In the genomic region with DNA sequence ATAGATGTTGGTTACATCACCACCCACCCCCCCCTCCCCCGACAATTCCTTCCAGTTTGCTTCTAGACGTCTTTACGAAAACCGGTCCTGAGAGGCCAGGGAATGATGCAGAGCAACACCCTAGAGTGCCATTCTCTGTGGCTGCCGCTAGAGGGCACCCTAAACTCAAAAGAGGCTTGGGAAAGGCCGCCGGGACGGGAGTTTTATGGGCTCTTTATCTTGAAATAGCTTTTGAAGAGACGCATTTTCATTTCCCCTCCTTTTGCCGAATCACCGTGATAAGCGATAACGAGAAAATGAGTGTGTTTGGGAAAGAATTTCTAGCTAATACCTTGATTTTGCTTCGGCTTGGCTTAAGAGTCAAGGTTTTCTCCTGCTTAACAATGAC, we compare ENCODE assay signal across 8 mouse cellular contexts. TPM values are rescaled to one million over a fixed set of nuclear protein-coding genes. Genes with fewer than 3 reads are reported as not detected.
A peak's percentile ranks its signal among the peaks of the same experiment; 100 is the strongest.
DNase-seq lines count a peak whose midpoint lies in the region; ATAC-seq and TF ChIP-seq lines count a peak whose summit lies in the region.

No protein-coding gene starts in this region.

- H3K27me3 ChIP-seq in G1E (ENCODE audit: insufficient read depth, low read length): 0 out of 2 replicates have a peak, but pooled peaks cover 4% of the 10 kb centered on the region
- H3K27me3 ChIP-seq in forebrain, embryonic 10.5 days (ENCODE audit: poor library complexity, severe bottlenecking): peaks cover 23% of the 10 kb centered on the region

- H3K9me3 ChIP-seq in G1E (replicated peaks): no peaks in the 10 kb centered on the region
- H3K9me3 ChIP-seq in forebrain, embryonic 10.5 days: no peaks in the 10 kb centered on the region

- peak; percentile 60 for DNase-seq in G1E (ENCODE audit: low spot score)
- peak; percentile 78 to 85 for DNase-seq in adrenal gland, postnatal 36 days
- peak; percentile 74 for DNase-seq in forebrain, embryonic 10.5 days (ENCODE audit: extremely low spot score, low spot score)
- DNase-seq in layer of hippocampus, postnatal 25 days (ENCODE audit: extremely low spot score in 1 of 2, low spot score in 1 of 2): peak; percentile 61 to 85
- DNase-seq in right cerebral cortex, postnatal 14 days: peak; percentile 79

- no peaks in the 10 kb centered on the region for H3K36me3 ChIP-seq in G1E (replicated peaks)
- H3K36me3 ChIP-seq in forebrain, embryonic 10.5 days (replicated peaks): no peaks in the 10 kb centered on the region

- 0 out of 2 replicates have a peak, but pooled peaks have one; percentile 2 for ATAC-seq in G1E (ENCODE audit: extremely low read depth, insufficient number of reproducible peaks, low FRiP score, poor library complexity, severe bottlenecking)
- ATAC-seq in hematopoietic stem cell, adult 5-6 weeks (replicated peaks in 1 of 2; ENCODE audit: insufficient read depth in 1 of 2, low FRiP score in 2 of 2, low TSS enrichment in 1 of 2, low read depth in 1 of 2, poor library complexity in 2 of 2, severe bottlenecking in 2 of 2): peak; percentile 31 to 42; a peak in 3 of 4 replicates
- ATAC-seq in megakaryocyte, adult 5-6 weeks (ENCODE audit: poor library complexity, severe bottlenecking): peak; percentile 64
- no peak for ATAC-seq in megakaryocyte-erythroid progenitor cell, adult 5-6 weeks (replicated peaks; ENCODE audit: low FRiP score, low TSS enrichment, poor library complexity, severe bottlenecking)

- H3K4me3 ChIP-seq in G1E (ENCODE audit: low read depth, low read length): peak overlapping the region; percentile 33; the same call in 1 of the 2 replicates
- H3K4me3 ChIP-seq in forebrain, embryonic 10.5 days: peak overlapping the region; percentile 39

- TF ChIP-seq CTCF in G1E (IDR thresholded peaks at IDR 0.05; ENCODE audit: low read depth, low read length): peak; percentile 67; the same call in 1 of the 2 replicates

- WGBS in forebrain, embryonic 10.5 days: 5% methylated on average over 14 of the region's 14 CpGs

- no peak overlapping the region for H3K27ac ChIP-seq in forebrain, embryonic 10.5 days

- H3K4me1 ChIP-seq in G1E (ENCODE audit: insufficient read depth, low read depth, low read length): peaks cover 43% of the 10 kb centered on the region
- peaks cover 12% of the 10 kb centered on the region for H3K4me1 ChIP-seq in forebrain, embryonic 10.5 days

RNA-seq across cellular contexts. Expression of a gene that starts 6.9 kb away (rescaled TPM):
- total RNA-seq in G1E (2014; fragmentation: Nextera tagmentation): 344 and 374 TPM in 2 replicates
- 221 and 232 TPM in 2 replicates for total RNA-seq in G1E (2017)
- 454 and 477 TPM in 2 replicates for polyA plus RNA-seq in G1E (2012)
- total RNA-seq in adrenal gland, postnatal 36 days (2021): 100 to 1,000 TPM in 1 of 2 experiments, 10 to 100 TPM in 1; 59.9 to 114 TPM
- 74.9 and 77.5 TPM in 2 replicates for polyA plus RNA-seq in forebrain, embryonic 10.5 days (2016; fragmentation: Nextera tagmentation; extraction: Ambion mirVana)
- total RNA-seq in hematopoietic stem cell, adult 5-6 weeks (2017): 38.0 and 49.0 TPM in 2 replicates
- 10 to 100 TPM; 15.5 to 23.7 TPM for total RNA-seq in layer of hippocampus, postnatal 25 days (2021)
- 56.7 and 62.7 TPM in 2 replicates for total RNA-seq in megakaryocyte, adult 5-6 weeks (2015)
- total RNA-seq in megakaryocyte, adult 5-6 weeks (2017): 27.1 and 29.2 TPM in 2 replicates
- total RNA-seq in megakaryocyte-erythroid progenitor cell, adult 5-6 weeks (2014; fragmentation: Nextera tagmentation): 123 and 161 TPM in 2 replicates
- total RNA-seq in megakaryocyte-erythroid progenitor cell, adult 5-6 weeks (2017): 46.7 and 71.5 TPM in 2 replicates

RNA-seq across cellular contexts. Expression of a gene that starts 51.9 kb away (rescaled TPM):
- not detected in 2 replicates for total RNA-seq in G1E (2014; fragmentation: Nextera tagmentation)
- total RNA-seq in G1E (2017): 0.06 and 0.16 TPM in 2 replicates
- polyA plus RNA-seq in G1E (2012): not detected in 2 replicates
- total RNA-seq in adrenal gland, postnatal 36 days (2021): not detected
- not detected in 2 replicates for polyA plus RNA-seq in forebrain, embryonic 10.5 days (2016; fragmentation: Nextera tagmentation; extraction: Ambion mirVana)
- not detected in 2 replicates for total RNA-seq in hematopoietic stem cell, adult 5-6 weeks (2017)
- total RNA-seq in layer of hippocampus, postnatal 25 days (2021): not detected
- not detected in 2 replicates for total RNA-seq in megakaryocyte, adult 5-6 weeks (2015)
- total RNA-seq in megakaryocyte, adult 5-6 weeks (2017): not detected in 2 replicates
- not detected in 2 replicates for total RNA-seq in megakaryocyte-erythroid progenitor cell, adult 5-6 weeks (2014; fragmentation: Nextera tagmentation)
- not detected in 2 replicates for total RNA-seq in megakaryocyte-erythroid progenitor cell, adult 5-6 weeks (2017)
